Mouse (Mus musculus): ENCODE results near the gene Slc22a6. TPM values are rescaled to one million over a fixed set of nuclear protein-coding genes. Genes with fewer than 3 reads are reported as not detected.

Slc22a6 gene
- not detected in 2 replicates for polyA plus RNA-seq (2015; fragmentation: Nextera tagmentation; extraction: Ambion mirVana)

DNA sequence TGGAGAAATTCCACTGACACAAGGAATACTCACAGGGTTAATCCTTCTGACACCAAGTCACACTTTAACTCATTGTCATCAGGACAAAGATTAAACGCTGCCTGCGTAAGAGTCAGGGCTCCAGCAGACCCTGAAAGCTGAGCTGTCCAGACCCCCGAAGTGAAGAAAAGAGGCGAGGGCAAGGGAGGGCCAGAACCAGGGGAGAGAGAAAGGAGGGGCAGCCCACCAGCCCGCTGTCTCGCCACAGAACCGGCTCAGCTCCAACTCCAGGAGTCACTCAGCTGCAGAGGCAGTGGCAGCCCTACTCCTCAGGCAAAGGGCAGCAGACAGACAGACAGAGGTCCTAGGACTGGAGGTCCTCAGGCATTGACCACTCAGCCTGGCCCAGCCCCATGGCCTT, at the start of gene Slc22a6:
Gene Slc22a6 (plus strand): TSS at position 136 of the 400 bp plus-strand sequence.
- H3K9ac ChIP-seq = no peak within 1 kb of the TSS
- no peaks in the 10 kb centered on the region for H3K4me1 ChIP-seq
- no peaks in the 10 kb centered on the region for H3K36me3 ChIP-seq
- WGBS = 10% methylated on average over 7 of the region's 7 CpGs
- no peak within 1 kb of the TSS for H3K4me3 ChIP-seq (replicated peaks)
- H3K27me3 ChIP-seq (replicated peaks) = no peaks in the 10 kb centered on the region
- H3K27ac ChIP-seq = no peak within 1 kb of the TSS
- no peaks in the 10 kb centered on the region for H3K9me3 ChIP-seq
- H3K4me2 ChIP-seq = no peak within 1 kb of the TSS
- ATAC-seq (ENCODE audit: insufficient read depth, low FRiP score, low read depth) = no peak

DNA sequence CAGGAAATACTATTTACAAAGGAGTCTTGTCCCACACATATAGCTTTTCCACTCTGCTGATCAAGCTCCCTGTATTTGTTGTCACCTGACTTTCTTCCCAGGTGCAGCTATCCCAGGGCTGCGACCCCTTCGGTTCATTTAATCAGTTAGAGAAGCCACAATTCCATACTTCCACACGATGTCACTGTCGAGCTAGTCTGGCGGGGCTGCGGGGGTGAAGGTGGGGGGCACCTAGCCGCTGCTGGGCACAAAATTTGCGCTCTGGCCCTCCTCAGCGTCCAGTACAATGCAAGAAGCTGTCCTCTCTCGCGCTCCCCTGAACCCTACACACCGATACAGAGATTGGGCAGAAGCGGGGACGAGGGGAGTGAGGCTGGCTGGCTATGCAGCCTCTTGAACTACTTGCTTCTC, 48.4 kb upstream of the Slc22a6 start:
- Histone ChIP-seq H3K27ac (no peak overlapping the region), H3K9me3 (no peaks in the 10 kb centered on the region), H3K27me3 (replicated peaks) (no peaks in the 10 kb centered on the region), H3K4me2 (peak overlapping the region; percentile 52), H3K36me3 (no peaks in the 10 kb centered on the region), H3K4me3 (replicated peaks) (peak overlapping the region; percentile 26), H3K9ac (no peak overlapping the region), H3K4me1 (peaks cover 4% of the 10 kb centered on the region; the same call in 1 of the 2 replicates)
- 0 out of 2 replicates have a peak, but pooled peaks have one; percentile 27 for ATAC-seq (ENCODE audit: insufficient read depth, low FRiP score, low read depth)
- 4% methylated on average over 14 of the region's 14 CpGs for WGBS

DNA sequence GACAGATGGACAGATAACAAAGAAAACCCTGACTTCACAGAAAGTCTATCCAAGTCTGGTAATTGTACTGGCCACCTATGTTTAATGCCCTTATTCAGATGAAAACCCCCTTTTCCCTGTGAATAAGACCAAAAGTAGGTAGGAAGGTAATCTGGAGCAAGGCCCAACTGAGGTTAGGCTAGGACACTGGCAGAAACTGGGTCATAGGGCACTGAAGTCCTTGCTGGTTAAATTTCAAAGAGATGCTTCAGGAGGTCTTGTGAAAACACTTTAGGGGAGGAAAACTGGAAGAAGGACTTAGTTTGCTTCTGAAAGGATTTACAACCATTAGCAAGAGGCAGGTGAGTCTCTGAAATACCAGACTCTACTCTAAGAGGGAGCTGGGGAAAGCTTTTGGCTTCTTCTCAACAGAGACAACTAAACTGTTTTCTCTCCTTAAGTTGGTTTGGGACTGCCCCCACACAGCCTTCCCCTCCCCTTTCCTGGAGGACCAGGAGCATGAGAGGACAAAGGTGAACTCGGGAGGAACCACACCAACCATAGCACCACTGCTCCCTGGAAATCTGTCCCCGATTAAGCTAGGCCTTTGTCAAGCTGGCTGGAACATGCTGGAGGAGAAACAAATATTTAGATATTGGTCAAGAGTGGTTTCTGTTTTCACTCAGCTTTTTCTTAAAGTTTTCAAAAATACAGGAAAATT, 47.3 kb upstream of the Slc22a6 start:
- no peak overlapping the region for H3K4me3 ChIP-seq (replicated peaks)
- H3K4me2 ChIP-seq = no peak overlapping the region
- 58% methylated on average over 2 of the region's 2 CpGs for WGBS
- H3K9me3 ChIP-seq = no peaks in the 10 kb centered on the region
- ATAC-seq (ENCODE audit: insufficient read depth, low FRiP score, low read depth) = no peak
- H3K4me1 ChIP-seq = peaks cover 4% of the 10 kb centered on the region; the same call in 1 of the 2 replicates
- H3K9ac ChIP-seq = no peak overlapping the region
- H3K27ac ChIP-seq = no peak overlapping the region
- no peaks in the 10 kb centered on the region for H3K36me3 ChIP-seq
- no peaks in the 10 kb centered on the region for H3K27me3 ChIP-seq (replicated peaks)

DNA sequence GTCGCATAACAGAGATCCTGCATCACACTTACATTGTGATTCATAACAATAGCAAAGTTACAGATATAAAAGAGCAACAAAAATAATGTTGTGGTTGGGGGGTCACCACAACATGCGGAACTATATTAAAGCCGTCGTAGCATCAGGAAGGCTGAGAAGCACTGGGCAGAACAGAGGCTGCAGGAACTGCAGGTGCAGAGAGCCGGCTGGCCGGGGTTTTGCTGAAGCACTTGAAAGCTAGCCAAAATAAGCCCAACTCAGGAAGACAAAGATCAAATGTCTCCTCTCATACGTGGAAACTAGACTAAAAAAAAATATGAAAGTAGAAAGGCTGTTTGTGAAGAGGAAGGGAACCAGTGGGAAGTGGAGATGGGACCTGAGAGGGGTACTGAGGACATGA, 46.1 kb upstream of the Slc22a6 start:
- 57% methylated on average over 7 of the region's 7 CpGs for WGBS
- no peak overlapping the region for H3K9ac ChIP-seq
- no peaks in the 10 kb centered on the region for H3K27me3 ChIP-seq (replicated peaks)
- H3K4me3 ChIP-seq (replicated peaks) = no peak overlapping the region
- ATAC-seq (ENCODE audit: insufficient read depth, low FRiP score, low read depth) = no peak
- H3K9me3 ChIP-seq = no peaks in the 10 kb centered on the region
- H3K27ac ChIP-seq = no peak overlapping the region
- no peak overlapping the region for H3K4me2 ChIP-seq
- H3K36me3 ChIP-seq = no peaks in the 10 kb centered on the region
- peaks cover 4% of the 10 kb centered on the region; the same call in 1 of the 2 replicates for H3K4me1 ChIP-seq

DNA sequence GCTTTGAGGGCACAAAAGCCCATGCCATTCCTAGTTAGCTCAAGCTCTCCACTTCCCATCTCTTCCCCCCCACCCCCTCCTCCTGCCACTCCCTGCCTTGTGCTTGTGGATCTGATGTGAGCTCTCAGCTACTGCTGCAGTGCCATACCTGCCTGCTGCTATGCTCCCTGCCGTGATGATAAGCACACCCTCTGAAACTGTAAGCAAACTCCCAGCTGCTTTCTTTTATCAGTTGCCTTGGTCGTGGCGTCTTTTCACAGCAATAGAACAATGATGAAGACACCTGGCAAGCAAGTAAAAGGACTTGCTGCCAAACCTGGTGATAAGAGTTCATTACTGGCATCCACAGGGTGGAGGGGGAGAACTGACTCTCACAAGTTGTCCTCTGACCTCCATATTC, 45.4 kb upstream of the Slc22a6 start:
- Histone ChIP-seq H3K4me2 (no peak overlapping the region), H3K9ac (no peak overlapping the region), H3K4me3 (replicated peaks) (no peak overlapping the region), H3K27me3 (replicated peaks) (no peaks in the 10 kb centered on the region), H3K27ac (no peak overlapping the region), H3K36me3 (no peaks in the 10 kb centered on the region), H3K9me3 (no peaks in the 10 kb centered on the region), H3K4me1 (peaks cover 4% of the 10 kb centered on the region; the same call in 1 of the 2 replicates)
- WGBS = 12% methylated on average over 3 of the region's 3 CpGs
- ATAC-seq (ENCODE audit: insufficient read depth, low FRiP score, low read depth) = no peak

DNA sequence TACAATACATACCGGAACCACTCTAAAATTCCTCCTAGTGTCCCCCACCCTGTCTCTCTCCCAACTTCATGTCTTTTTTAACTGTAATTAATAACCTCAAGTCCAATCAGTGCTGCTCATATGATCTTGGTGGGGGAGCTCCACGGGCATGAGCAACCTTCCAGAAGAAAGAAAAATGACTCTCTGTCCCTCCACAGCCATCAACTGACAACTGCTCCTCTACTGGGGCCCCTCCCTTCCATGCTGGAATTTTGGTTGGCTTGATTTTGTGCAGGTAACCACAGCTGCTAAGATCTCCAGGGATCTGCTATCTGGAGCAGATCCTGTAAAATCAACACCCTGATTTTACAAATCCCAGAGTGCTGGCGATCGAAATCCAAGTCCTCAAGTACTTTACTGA, 40.4 kb upstream of the Slc22a6 start:
- H3K4me3 ChIP-seq (replicated peaks) = no peak overlapping the region
- no peak overlapping the region for H3K27ac ChIP-seq
- no peak overlapping the region for H3K4me2 ChIP-seq
- ATAC-seq (ENCODE audit: insufficient read depth, low FRiP score, low read depth) = no peak
- no peak overlapping the region for H3K9ac ChIP-seq
- no peaks in the 10 kb centered on the region for H3K9me3 ChIP-seq
- H3K4me1 ChIP-seq = no peaks in the 10 kb centered on the region
- H3K36me3 ChIP-seq = no peaks in the 10 kb centered on the region
- WGBS = 75% methylated on average over 4 of the region's 4 CpGs
- no peaks in the 10 kb centered on the region for H3K27me3 ChIP-seq (replicated peaks)

DNA sequence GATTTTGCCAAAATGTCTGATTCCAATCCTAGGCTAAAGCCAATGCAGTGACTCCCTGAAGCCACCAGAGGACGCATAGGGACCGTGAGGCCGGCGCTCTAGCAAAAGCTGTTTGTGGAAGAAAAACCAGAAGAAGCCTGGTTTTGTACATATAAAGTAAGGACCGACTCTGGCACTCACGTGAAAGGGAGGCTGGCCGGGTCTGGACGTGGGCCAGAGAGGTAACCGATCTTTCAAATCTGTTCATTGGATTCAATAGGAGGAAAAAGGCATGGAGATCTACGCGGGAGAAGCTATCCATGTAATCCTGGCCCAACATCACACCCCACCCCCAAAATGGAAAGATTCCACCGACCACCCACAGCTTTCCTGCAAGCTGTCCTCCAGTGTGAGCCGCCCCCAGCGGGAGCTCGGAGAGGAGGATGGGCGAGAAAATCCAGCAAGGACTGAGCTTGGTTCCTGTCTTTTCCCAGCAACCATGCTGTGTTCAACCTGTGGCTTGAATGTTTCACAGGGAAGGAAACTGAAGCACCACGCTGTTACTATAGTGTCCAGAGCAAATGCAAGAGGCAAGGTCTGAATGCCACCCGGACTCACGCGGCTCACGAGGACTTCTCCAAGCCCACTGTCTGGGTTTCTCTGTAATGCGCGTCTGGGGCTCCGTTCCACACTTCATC, 39.4 kb upstream of the Slc22a6 start:
- no peaks in the 10 kb centered on the region for H3K27me3 ChIP-seq (replicated peaks)
- H3K9me3 ChIP-seq = no peaks in the 10 kb centered on the region
- peak overlapping the region; percentile 37; the same call in 1 of the 2 replicates for H3K9ac ChIP-seq
- no peaks in the 10 kb centered on the region for H3K4me1 ChIP-seq
- H3K4me2 ChIP-seq = peak overlapping the region; percentile 62
- H3K27ac ChIP-seq = peak overlapping the region; percentile 64
- H3K36me3 ChIP-seq = no peaks in the 10 kb centered on the region
- peak; percentile 75; the same call in 1 of the 2 replicates for ATAC-seq (ENCODE audit: insufficient read depth, low FRiP score, low read depth)
- H3K4me3 ChIP-seq (replicated peaks) = peak overlapping the region; percentile 41
- 6% methylated on average over 24 of the region's 24 CpGs for WGBS

DNA sequence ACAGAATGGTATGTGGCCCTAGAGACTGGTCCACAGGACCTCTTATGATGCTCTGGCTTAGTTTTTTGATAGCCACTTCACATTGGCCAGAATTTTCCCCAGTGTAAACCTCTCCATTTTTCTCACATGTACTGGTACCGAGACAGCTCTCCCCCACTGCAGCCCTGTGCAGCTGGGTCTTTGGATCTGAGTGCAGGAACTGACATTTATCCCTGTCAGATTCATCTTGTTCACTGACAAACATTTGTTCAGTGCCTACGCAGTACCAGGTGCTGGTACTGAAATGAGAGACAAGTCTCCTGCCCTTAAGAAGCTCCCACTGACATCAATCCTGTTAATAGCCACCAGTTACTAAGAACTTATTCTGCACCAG, 38.9 kb upstream of the Slc22a6 start:
- 0 out of 2 replicates have a peak overlapping the region, but pooled peaks have one; percentile 37 for H3K9ac ChIP-seq
- 0 out of 2 replicates have a peak, but pooled peaks have one; percentile 27 for ATAC-seq (ENCODE audit: insufficient read depth, low FRiP score, low read depth)
- H3K4me1 ChIP-seq = no peaks in the 10 kb centered on the region
- no peaks in the 10 kb centered on the region for H3K27me3 ChIP-seq (replicated peaks)
- peak overlapping the region; percentile 62 for H3K4me2 ChIP-seq
- WGBS = 35% methylated on average over 2 of the region's 2 CpGs
- no peaks in the 10 kb centered on the region for H3K9me3 ChIP-seq
- H3K27ac ChIP-seq = peak overlapping the region; percentile 64
- peak overlapping the region; percentile 41 for H3K4me3 ChIP-seq (replicated peaks)
- no peaks in the 10 kb centered on the region for H3K36me3 ChIP-seq

DNA sequence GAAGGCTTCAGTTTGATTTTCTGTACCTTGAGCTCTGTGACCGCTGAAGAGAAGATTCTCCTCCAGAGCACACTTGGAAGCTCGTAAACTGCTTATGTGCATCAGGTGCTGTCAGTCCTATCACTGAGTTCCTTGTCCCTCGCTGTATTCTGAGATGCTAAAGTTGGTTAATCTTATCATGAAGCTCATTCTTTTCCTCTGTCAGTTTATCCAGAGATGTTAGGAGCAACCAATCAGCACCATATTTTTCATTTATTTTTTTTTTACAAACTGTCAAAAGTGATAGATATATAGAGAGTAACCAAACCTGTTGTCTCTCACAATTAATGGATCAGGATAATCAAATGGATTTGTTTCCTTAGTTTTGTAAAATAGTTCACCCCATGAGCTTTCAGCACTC, 32.5 kb upstream of the Slc22a6 start:
- H3K9me3 ChIP-seq = no peaks in the 10 kb centered on the region
- no peak for ATAC-seq (ENCODE audit: insufficient read depth, low FRiP score, low read depth)
- H3K4me2 ChIP-seq = no peak overlapping the region
- no peaks in the 10 kb centered on the region for H3K4me1 ChIP-seq
- H3K4me3 ChIP-seq (replicated peaks) = no peak overlapping the region
- no peaks in the 10 kb centered on the region for H3K27me3 ChIP-seq (replicated peaks)
- no peaks in the 10 kb centered on the region for H3K36me3 ChIP-seq
- H3K27ac ChIP-seq = no peak overlapping the region
- 56% methylated on average over 3 of the region's 3 CpGs for WGBS
- H3K9ac ChIP-seq = no peak overlapping the region

DNA sequence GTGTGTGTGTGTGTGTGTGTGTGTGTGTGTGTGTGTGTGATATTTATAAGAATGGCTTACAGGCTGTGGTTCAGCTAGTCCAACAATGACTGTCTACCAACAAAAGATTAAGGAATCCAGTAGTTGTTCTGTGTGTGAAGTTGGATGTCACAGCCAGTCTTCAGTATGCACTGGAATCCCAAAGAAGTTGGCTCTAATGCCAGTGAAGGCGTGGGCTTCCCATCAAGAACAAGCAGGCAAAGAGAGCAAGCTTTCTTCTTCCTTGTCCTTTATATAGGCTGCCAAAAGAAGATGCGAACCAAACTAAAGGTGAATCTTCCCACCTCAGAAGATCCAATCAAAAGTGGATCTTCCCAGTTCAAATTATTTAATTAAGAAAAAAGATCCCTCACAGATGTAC, 31.9 kb upstream of the Slc22a6 start:
- ATAC-seq (ENCODE audit: insufficient read depth, low FRiP score, low read depth) = no peak
- no peak overlapping the region for H3K9ac ChIP-seq
- H3K27me3 ChIP-seq (replicated peaks) = no peaks in the 10 kb centered on the region
- H3K4me3 ChIP-seq (replicated peaks) = no peak overlapping the region
- H3K27ac ChIP-seq = no peak overlapping the region
- H3K4me2 ChIP-seq = no peak overlapping the region
- no peaks in the 10 kb centered on the region for H3K36me3 ChIP-seq
- no peaks in the 10 kb centered on the region for H3K9me3 ChIP-seq
- no peaks in the 10 kb centered on the region for H3K4me1 ChIP-seq
- 84% methylated on average over 2 of the region's 2 CpGs for WGBS

DNA sequence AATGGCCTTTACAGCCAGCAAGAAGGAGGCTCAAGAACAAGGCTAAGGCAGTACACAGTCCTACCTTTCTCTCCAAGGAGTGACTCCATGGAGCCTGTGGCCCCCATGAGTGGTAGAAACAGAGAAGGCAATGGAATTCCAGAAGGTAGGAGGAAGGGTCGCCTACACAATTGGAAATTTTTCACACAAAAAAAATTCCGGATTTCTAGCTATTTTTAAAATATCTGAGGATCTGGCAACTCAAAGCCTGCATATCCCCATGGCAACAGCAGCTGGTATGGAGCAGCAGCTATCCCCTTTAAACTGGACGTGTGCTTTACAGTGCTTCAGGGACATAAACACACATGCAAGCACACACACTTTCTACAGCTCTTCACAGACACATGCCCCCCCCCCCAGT, 31.5 kb upstream of the Slc22a6 start:
- ATAC-seq (ENCODE audit: insufficient read depth, low FRiP score, low read depth) = no peak
- 46% methylated on average over 3 of the region's 3 CpGs for WGBS

DNA sequence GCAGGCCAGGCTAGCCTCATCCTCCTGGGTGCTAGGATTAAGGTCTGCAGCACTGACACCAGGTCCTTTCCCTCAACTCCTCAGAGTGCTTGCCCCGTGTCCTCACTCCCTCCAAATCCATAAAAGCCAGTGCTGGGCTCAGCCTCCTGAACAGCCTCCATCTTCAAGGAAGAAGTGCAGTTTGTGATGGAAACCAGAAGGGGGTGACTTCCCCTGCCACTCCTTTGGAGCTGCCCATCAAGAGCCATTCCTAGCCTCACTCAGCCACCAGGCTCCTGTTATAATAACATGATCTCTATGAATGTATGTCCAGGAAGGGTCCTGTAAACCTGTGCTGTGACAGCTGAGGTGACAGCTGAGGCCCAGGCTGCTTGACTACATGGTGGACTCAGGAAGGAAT, 30.5 kb upstream of the Slc22a6 start:
- Histone ChIP-seq H3K4me2 (no peak overlapping the region), H3K27me3 (replicated peaks) (no peaks in the 10 kb centered on the region), H3K9me3 (no peaks in the 10 kb centered on the region), H3K4me1 (no peaks in the 10 kb centered on the region), H3K4me3 (replicated peaks) (no peak overlapping the region), H3K9ac (no peak overlapping the region), H3K27ac (no peak overlapping the region), H3K36me3 (no peaks in the 10 kb centered on the region)
- 57% methylated on average over 1 of the region's 1 CpGs for WGBS
- ATAC-seq (ENCODE audit: insufficient read depth, low FRiP score, low read depth) = no peak

More for the DNA sequence above, 31.5 kb upstream of the Slc22a6 start:
- Histone ChIP-seq H3K4me1 (no peaks in the 10 kb centered on the region), H3K27me3 (replicated peaks) (no peaks in the 10 kb centered on the region), H3K4me3 (replicated peaks) (no peak overlapping the region), H3K36me3 (no peaks in the 10 kb centered on the region), H3K9me3 (no peaks in the 10 kb centered on the region), H3K27ac (no peak overlapping the region), H3K9ac (no peak overlapping the region), H3K4me2 (no peak overlapping the region)
